Mouse (Mus musculus): ENCODE data around the gene Gse1. TPM values are rescaled to one million over a fixed set of nuclear protein-coding genes. Genes with fewer than 3 reads are reported as not detected.

The Gse1 gene
- polyA plus RNA-seq, 1 experiment from 2014 or later = 11.3 TPM

DNA sequence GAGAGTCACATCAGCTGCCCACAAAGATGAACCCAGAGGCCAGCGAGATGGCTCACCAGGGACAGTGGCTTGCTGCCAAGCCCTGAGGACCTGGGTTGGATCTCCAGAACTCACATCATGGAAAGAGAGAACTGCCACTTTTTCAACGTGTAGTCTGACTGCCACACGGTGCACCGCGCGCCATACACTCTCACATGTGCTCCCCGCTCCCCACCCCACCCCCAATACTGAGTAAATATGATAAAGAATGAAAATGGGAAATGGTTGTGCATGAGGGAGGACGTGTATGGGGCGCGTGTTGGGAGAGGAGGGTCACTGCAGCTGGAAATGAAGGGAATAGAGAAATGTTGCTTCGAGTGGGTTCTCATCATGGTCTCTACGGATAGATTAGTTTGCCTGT is 241.9 kb downstream of the Gse1 start:
- no peak overlapping the region for H3K9ac ChIP-seq (ENCODE audit: low read depth, low read length)
- H3K4me3 ChIP-seq (ENCODE audit: low read length) = no peak overlapping the region
- WGBS = 92% methylated on average over 12 of the region's 12 CpGs
- H3K9me3 ChIP-seq (ENCODE audit: control insufficient read depth, low read length) = no peaks in the 10 kb centered on the region
- no peak overlapping the region for H3K4me2 ChIP-seq (replicated peaks; ENCODE audit: low read depth, low read length)
- no peak overlapping the region for H3K27ac ChIP-seq (ENCODE audit: low read depth, low read length)
- H3K36me3 ChIP-seq (ENCODE audit: control insufficient read depth, insufficient read depth, low read length) = no peaks in the 10 kb centered on the region
- H3K4me1 ChIP-seq (ENCODE audit: control insufficient read depth, insufficient read depth, low read length) = peaks cover 21% of the 10 kb centered on the region
- no peak for ATAC-seq (ENCODE audit: low FRiP score, low TSS enrichment)
- H3K27me3 ChIP-seq (ENCODE audit: control insufficient read depth, insufficient read depth, low read length) = no peaks in the 10 kb centered on the region

DNA sequence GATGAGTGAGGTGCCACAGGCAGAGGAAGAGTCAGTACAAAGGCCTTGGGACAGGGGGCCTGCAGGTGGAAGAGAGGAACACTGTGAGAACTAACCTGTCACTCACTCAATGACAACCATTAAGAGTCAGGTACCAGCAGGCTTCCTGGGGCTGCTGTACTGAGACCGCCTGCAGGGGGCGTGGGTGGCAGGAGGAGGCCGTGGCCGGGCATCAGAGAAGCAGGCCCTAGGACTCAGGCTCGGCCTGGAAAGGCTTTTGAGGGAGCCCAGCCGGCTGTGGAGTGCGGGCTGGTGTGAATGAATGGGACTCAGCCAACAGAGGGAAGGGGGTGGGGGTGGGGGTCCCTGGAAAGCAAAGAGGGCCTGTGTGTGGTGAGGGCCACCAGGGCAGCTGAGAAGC is 242.9 kb downstream of the Gse1 start:
- WGBS = 16% methylated on average over 7 of the region's 7 CpGs
- ATAC-seq (ENCODE audit: low FRiP score, low TSS enrichment) = no peak
- Histone ChIP-seq H3K27ac (ENCODE audit: low read depth, low read length) (no peak overlapping the region), H3K9ac (ENCODE audit: low read depth, low read length) (no peak overlapping the region), H3K4me3 (ENCODE audit: low read length) (no peak overlapping the region), H3K36me3 (ENCODE audit: control insufficient read depth, insufficient read depth, low read length) (no peaks in the 10 kb centered on the region), H3K4me1 (ENCODE audit: control insufficient read depth, insufficient read depth, low read length) (peaks cover 14% of the 10 kb centered on the region; the same call in 1 of the 2 replicates), H3K9me3 (ENCODE audit: control insufficient read depth, low read length) (no peaks in the 10 kb centered on the region), H3K27me3 (ENCODE audit: control insufficient read depth, insufficient read depth, low read length) (no peaks in the 10 kb centered on the region), H3K4me2 (replicated peaks; ENCODE audit: low read depth, low read length) (no peak overlapping the region)

- no peaks in the 10 kb centered on the region for H3K9me3 ChIP-seq (ENCODE audit: control insufficient read depth, low read length)
- H3K4me1 ChIP-seq (ENCODE audit: control insufficient read depth, insufficient read depth, low read length) = peaks cover 19% of the 10 kb centered on the region; the same call in 1 of the 2 replicates
- WGBS = 44% methylated on average over 2 of the region's 2 CpGs
- H3K27ac ChIP-seq (ENCODE audit: low read depth, low read length) = no peak overlapping the region
- ATAC-seq (ENCODE audit: low FRiP score, low TSS enrichment) = no peak
- H3K9ac ChIP-seq (ENCODE audit: low read depth, low read length) = no peak overlapping the region
- no peaks in the 10 kb centered on the region for H3K27me3 ChIP-seq (ENCODE audit: control insufficient read depth, insufficient read depth, low read length)
- no peaks in the 10 kb centered on the region for H3K36me3 ChIP-seq (ENCODE audit: control insufficient read depth, insufficient read depth, low read length)
- H3K4me3 ChIP-seq (ENCODE audit: low read length) = no peak overlapping the region
- H3K4me2 ChIP-seq (replicated peaks; ENCODE audit: low read depth, low read length) = no peak overlapping the region
Measured at GRCm38 (mm10) chr8:120471752-120472151, 243.5 kb downstream of the Gse1 start.

- Histone ChIP-seq H3K36me3 (ENCODE audit: control insufficient read depth, insufficient read depth, low read length) (no peaks in the 10 kb centered on the region), H3K27me3 (ENCODE audit: control insufficient read depth, insufficient read depth, low read length) (no peaks in the 10 kb centered on the region), H3K4me3 (ENCODE audit: low read length) (no peak overlapping the region), H3K9ac (ENCODE audit: low read depth, low read length) (no peak overlapping the region), H3K4me1 (ENCODE audit: control insufficient read depth, insufficient read depth, low read length) (peaks cover 19% of the 10 kb centered on the region; the same call in 1 of the 2 replicates), H3K9me3 (ENCODE audit: control insufficient read depth, low read length) (no peaks in the 10 kb centered on the region), H3K27ac (ENCODE audit: low read depth, low read length) (no peak overlapping the region), H3K4me2 (replicated peaks; ENCODE audit: low read depth, low read length) (no peak overlapping the region)
- ATAC-seq (ENCODE audit: low FRiP score, low TSS enrichment) = no peak
- 40% methylated on average over 16 of the region's 16 CpGs for WGBS
Measured at GRCm38 (mm10) chr8:120472230-120472629, 244.0 kb downstream of the Gse1 start.

DNA sequence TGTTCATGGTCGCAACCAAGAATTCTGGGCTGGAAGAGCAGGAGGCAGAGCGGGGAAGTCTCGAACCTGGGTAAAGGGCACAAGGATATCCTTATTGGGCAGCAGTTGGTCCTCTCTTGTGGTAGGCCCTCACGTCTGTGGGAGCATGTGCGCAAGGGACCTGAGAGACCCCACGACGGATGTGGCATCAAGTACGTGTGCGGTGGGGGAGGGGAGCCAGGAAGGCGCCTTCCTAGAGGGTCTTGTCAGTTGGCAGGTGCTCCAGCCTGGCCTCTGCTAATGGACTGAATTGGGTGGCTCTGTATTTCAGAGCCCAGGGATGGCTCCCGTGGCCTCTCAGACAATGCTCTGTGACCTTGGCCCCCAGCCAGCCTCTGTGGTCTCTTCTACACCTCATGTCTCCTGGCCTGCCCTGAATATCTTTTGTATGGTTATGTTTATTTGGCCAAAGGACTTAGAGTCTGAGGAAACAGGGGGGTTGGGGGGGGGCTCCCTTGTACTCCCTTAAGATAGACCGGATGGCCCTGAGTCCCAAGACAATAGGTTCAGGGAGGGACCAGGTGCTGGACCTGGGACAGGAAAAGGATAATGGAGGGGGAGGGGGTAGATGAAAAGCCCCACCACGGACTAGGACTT is 245.6 kb downstream of the Gse1 start:
- Histone ChIP-seq H3K4me3 (ENCODE audit: low read length) (no peak overlapping the region), H3K9me3 (ENCODE audit: control insufficient read depth, low read length) (no peaks in the 10 kb centered on the region), H3K4me1 (ENCODE audit: control insufficient read depth, insufficient read depth, low read length) (peaks cover 19% of the 10 kb centered on the region; the same call in 1 of the 2 replicates), H3K36me3 (ENCODE audit: control insufficient read depth, insufficient read depth, low read length) (no peaks in the 10 kb centered on the region), H3K27me3 (ENCODE audit: control insufficient read depth, insufficient read depth, low read length) (no peaks in the 10 kb centered on the region), H3K4me2 (replicated peaks; ENCODE audit: low read depth, low read length) (no peak overlapping the region), H3K9ac (ENCODE audit: low read depth, low read length) (no peak overlapping the region), H3K27ac (ENCODE audit: low read depth, low read length) (no peak overlapping the region)
- ATAC-seq (ENCODE audit: low FRiP score, low TSS enrichment) = no peak
- 80% methylated on average over 13 of the region's 13 CpGs for WGBS

DNA sequence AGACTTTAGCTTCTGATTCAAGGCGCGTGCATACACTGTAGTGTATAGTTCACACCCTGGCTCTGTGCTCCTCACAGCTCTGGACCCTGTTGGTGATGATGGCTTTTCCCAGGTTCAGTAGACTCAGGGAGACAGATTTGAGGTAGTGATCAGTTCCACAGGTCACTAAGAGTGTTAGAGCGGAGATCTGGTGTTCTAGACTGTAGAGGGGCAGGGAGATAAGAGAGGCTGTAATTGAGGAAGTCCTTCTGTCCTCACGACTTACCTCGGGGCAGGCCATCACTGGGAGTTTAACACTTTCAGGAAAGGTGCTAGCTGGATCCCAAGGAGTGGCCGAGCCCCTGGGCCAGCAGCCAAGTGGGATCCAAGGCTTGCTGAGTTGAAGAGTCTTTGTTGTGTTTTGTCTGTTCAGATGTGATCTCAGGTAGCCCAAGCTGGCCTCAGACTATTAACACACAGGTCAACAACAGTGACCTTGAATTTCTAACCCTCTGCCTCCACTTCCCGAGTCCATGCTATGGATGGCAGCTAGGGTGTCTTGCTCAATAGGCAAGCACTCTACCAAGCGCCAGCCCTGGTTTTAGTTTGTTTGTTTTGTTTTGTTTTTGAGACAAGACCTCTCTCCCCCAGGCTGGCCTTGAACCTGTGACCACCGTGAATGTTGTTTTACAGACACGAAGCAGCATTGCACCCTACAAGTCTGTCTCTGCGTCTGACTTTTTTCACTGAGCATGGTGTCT is 246.4 kb downstream of the Gse1 start:
- Histone ChIP-seq H3K27me3 (ENCODE audit: control insufficient read depth, insufficient read depth, low read length) (no peaks in the 10 kb centered on the region), H3K4me3 (ENCODE audit: low read length) (no peak overlapping the region), H3K9ac (ENCODE audit: low read depth, low read length) (no peak overlapping the region), H3K9me3 (ENCODE audit: control insufficient read depth, low read length) (no peaks in the 10 kb centered on the region), H3K4me1 (ENCODE audit: control insufficient read depth, insufficient read depth, low read length) (peaks cover 15% of the 10 kb centered on the region; the same call in 1 of the 2 replicates), H3K36me3 (ENCODE audit: control insufficient read depth, insufficient read depth, low read length) (no peaks in the 10 kb centered on the region), H3K4me2 (replicated peaks; ENCODE audit: low read depth, low read length) (no peak overlapping the region), H3K27ac (ENCODE audit: low read depth, low read length) (no peak overlapping the region)
- WGBS = 64% methylated on average over 11 of the region's 11 CpGs
- no peak for ATAC-seq (ENCODE audit: low FRiP score, low TSS enrichment)

GRCm38 (mm10) chr8:120475462-120476201 is 247.4 kb downstream of the Gse1 start:
- H3K4me1 ChIP-seq (ENCODE audit: control insufficient read depth, insufficient read depth, low read length) = peaks cover 13% of the 10 kb centered on the region; the same call in 1 of the 2 replicates
- no peak for ATAC-seq (ENCODE audit: low FRiP score, low TSS enrichment)

GRCm38 (mm10) chr8:120476711-120477575 is 248.7 kb downstream of the Gse1 start:
- Histone ChIP-seq H3K4me2 (replicated peaks; ENCODE audit: low read depth, low read length) (no peak overlapping the region), H3K9me3 (ENCODE audit: control insufficient read depth, low read length) (no peaks in the 10 kb centered on the region), H3K36me3 (ENCODE audit: control insufficient read depth, insufficient read depth, low read length) (no peaks in the 10 kb centered on the region), H3K27ac (ENCODE audit: low read depth, low read length) (no peak overlapping the region), H3K27me3 (ENCODE audit: control insufficient read depth, insufficient read depth, low read length) (no peaks in the 10 kb centered on the region), H3K9ac (ENCODE audit: low read depth, low read length) (no peak overlapping the region), H3K4me1 (ENCODE audit: control insufficient read depth, insufficient read depth, low read length) (peaks cover 13% of the 10 kb centered on the region; the same call in 1 of the 2 replicates), H3K4me3 (ENCODE audit: low read length) (no peak overlapping the region)
- WGBS = 52% methylated on average over 25 of the region's 25 CpGs
- no peak for ATAC-seq (ENCODE audit: low FRiP score, low TSS enrichment)

More at GRCm38 (mm10) chr8:120475462-120476201, 247.4 kb downstream of the Gse1 start:
- WGBS = 73% methylated on average over 10 of the region's 10 CpGs
- H3K4me3 ChIP-seq (ENCODE audit: low read length) = no peak overlapping the region
- H3K36me3 ChIP-seq (ENCODE audit: control insufficient read depth, insufficient read depth, low read length) = no peaks in the 10 kb centered on the region
- H3K4me2 ChIP-seq (replicated peaks; ENCODE audit: low read depth, low read length) = no peak overlapping the region
- H3K27me3 ChIP-seq (ENCODE audit: control insufficient read depth, insufficient read depth, low read length) = no peaks in the 10 kb centered on the region
- no peak overlapping the region for H3K27ac ChIP-seq (ENCODE audit: low read depth, low read length)
- H3K9ac ChIP-seq (ENCODE audit: low read depth, low read length) = no peak overlapping the region
- H3K9me3 ChIP-seq (ENCODE audit: control insufficient read depth, low read length) = no peaks in the 10 kb centered on the region

All from kidney, embryonic 14.5 days (tissue).